In the genomic region with DNA sequence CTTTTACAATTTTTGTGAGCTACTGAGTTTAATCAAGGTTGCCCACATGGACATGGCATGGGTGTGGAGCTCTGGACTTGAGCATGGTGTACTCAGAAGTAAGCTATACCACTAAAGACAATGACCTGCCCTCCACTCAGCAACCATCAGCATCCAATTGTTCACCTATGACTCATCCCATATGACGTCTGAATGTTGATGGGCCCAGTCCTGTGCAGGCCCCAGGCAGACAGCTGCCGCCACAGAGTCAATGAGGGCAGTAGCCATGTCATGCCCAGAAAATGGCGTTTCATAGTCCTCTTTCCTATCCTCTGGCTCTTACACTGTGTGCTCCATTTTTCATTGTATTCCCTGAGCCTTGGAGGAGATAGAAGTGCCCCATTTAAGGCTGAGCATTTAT, we compare ENCODE assay signal across 16 mouse cellular contexts. TPM values are rescaled to one million over a fixed set of nuclear protein-coding genes. Genes with fewer than 3 reads are reported as not detected.
"Had no signal": no experiment of that assay in that cellular context is flagged by ENCODE, and none has a peak within 500 bp of the region (broad histone marks: within the 10 kb centered on the region; RNA-seq: fewer than 3 reads in every experiment).

No protein-coding gene starts in this region.

- H3K4me1 ChIP-seq: neural tube, embryonic 15.5 days; stomach, embryonic 15.5 days had no signal

- H3K27me3 ChIP-seq: neural tube, embryonic 15.5 days; stomach, embryonic 15.5 days had no signal

- DNase-seq: retina, postnatal 1 day; right cerebral cortex, adult 18-20 months; right cerebral cortex, postnatal 14 days; right cerebral cortex, postnatal 25 days; right cerebral cortex, postnatal 4 days; spleen, adult 18-20 months; thymus, adult 18-20 months; thymus, adult 2 months; thymus, postnatal 14 days; thymus, postnatal 25 days; thymus, postnatal 36 days; thymus, postnatal 4 days had no signal

- H3K9ac ChIP-seq: neural tube, embryonic 15.5 days; stomach, embryonic 15.5 days had no signal

- H3K36me3 ChIP-seq: neural tube, embryonic 15.5 days; stomach, embryonic 15.5 days had no signal

- H3K4me3 ChIP-seq: neural tube, embryonic 15.5 days; stomach, embryonic 15.5 days had no signal

- H3K27ac ChIP-seq: neural tube, embryonic 15.5 days; stomach, embryonic 15.5 days; stomach, postnatal 0 days had no signal

- H3K9me3 ChIP-seq: neural tube, embryonic 15.5 days; stomach, embryonic 15.5 days had no signal

- H3K4me2 ChIP-seq: neural tube, embryonic 15.5 days; stomach, embryonic 15.5 days had no signal

RNA-seq across cellular contexts. Expression of a gene that starts 47.9 kb away (rescaled TPM):
- polyA plus RNA-seq: neural tube, embryonic 14.5 days had no signal
